Mouse (Mus musculus) forebrain, postnatal 0 days (tissue): ENCODE measurements around the gene Rai14. TPM values are rescaled to one million over a fixed set of nuclear protein-coding genes. Genes with fewer than 3 reads are reported as not detected.

Experiments used
- ATAC-seq: fragments of 200-750 bp; cut with Nextera tagmentation; 2 replicates; pipeline ENCODE4 v1.8.0; 2017; ENCODE audit warnings: mild to moderate bottlenecking, moderate library complexity
- DNase-seq: peaks from one replicate; pipeline ENCODE4 v3.0.0-alpha.2; 2015
- H3K27ac ChIP-seq: fragments of 300-500 bp; sonication (generic); 2 replicates; pipeline ENCODE4 v1.5.1; 2014; ENCODE audit warnings: low read depth, mild to moderate bottlenecking, antibody characterized with exemption, low read length, moderate library complexity, mixed read lengths
- H3K27me3 ChIP-seq: fragments of 300-500 bp; sonication (generic); 2 replicates; pipeline ENCODE4 v1.6.1; 2014; ENCODE audit warnings: mild to moderate bottlenecking, low read length, mixed read lengths; ENCODE audit not compliant: insufficient read depth
- H3K36me3 ChIP-seq: fragments of 300-500 bp; sonication (generic); 2 replicates; pipeline ENCODE4 v1.6.1; 2014; ENCODE audit warnings: mild to moderate bottlenecking, moderate library complexity; ENCODE audit not compliant: insufficient read depth
- H3K4me1 ChIP-seq: fragments of 300-500 bp; sonication (generic); 2 replicates; pipeline ENCODE4 v1.6.1; 2014; ENCODE audit warnings: antibody characterized with exemption; ENCODE audit not compliant: insufficient read depth
- H3K4me2 ChIP-seq: fragments of 300-500 bp; sonication (generic); 2 replicates; pipeline ENCODE4 v1.6.1; 2014; ENCODE audit warnings: low read depth, mild to moderate bottlenecking, moderate library complexity
- H3K4me3 ChIP-seq: fragments of 300-500 bp; sonication (generic); 2 replicates; pipeline ENCODE4 v1.5.1; 2014; ENCODE audit warnings: low read depth, low read length, mixed read lengths
- H3K9ac ChIP-seq: fragments of 300-500 bp; sonication (generic); 2 replicates; pipeline ENCODE4 v1.6.1; 2014; ENCODE audit warnings: mild to moderate bottlenecking
- H3K9me3 ChIP-seq: fragments of 300-500 bp; sonication (generic); 2 replicates; pipeline ENCODE4 v1.6.1; 2016; ENCODE audit warnings: low read length
- CTCF ChIP-seq: sonication (generic); IDR thresholded peaks from 2 replicates; pipeline ENCODE4 v1.5.1; 2016; ENCODE audit warnings: antibody characterized with exemption, control low read depth, low read depth
- WGBS: fragments of 180-500 bp; shearing (Covaris S2); extraction: QIAGEN DNeasy Blood & Tissue Kit; methylation state at CpG from one replicate; pipeline ENCODE4 v1.1.7; 2014; 5-methylcytosine and 5-hydroxymethylcytosine counted together
- polyA plus RNA-seq: library from polyadenylated mRNA; unstranded; fragments of >200 nt; fragmentation: Nextera tagmentation; extraction: Ambion mirVana; gene quantifications from 2 replicates; pipeline ENCODE4 v1.2.1, GENCODE M21; 2015
- total RNA-seq: library from RNA; depleted of rRNA; stranded (reverse); fragments of >200 nt; gene quantifications from 2 replicates; pipeline ENCODE4 v1.2.3, GENCODE M21; 2014; rRNA removed

The Rai14 gene
- total RNA-seq, result 11.7 and 12.7 TPM in 2 replicates
- polyA plus RNA-seq, result 5.2 and 5.5 TPM in 2 replicates

DNA sequence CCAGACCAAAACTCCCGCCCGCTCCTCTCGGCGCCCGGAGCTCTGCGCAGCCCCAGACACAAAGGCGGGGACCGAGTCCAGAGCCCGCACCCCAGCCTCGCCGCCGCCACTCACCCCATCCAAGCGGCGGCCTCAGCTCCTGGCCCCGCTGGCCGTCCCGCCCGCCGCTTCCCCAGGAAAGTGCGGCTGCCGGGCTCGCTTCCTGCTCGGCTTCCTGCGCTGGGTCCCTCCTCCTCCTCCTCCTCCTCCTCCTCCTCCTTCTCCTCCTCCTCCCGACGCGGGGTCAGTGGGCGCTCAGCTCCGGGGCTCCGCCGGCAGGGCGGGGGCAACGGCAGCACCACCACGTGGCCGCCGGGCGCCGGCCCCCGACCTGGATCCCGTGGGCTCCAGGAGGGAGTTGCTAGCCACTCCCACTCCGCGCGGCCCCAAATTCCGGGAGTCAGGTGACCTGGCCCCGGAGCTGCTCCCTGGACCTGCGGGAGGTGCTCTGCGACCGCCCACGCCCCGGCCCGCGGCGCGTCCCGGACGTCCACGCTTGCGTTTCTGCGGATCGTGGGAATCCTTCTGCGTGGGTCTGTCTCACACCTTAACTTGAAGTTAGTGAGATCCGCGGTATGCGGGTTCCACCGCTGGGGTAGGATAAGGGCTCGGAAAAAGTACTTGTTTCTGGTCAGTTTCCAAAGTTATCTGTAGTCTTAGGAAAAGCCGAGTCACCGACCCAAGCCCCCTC is at the start of gene Rai14:
Gene Rai14, minus strand, starts transcription at position 216 of the 730 bp plus-strand sequence.
- Histone ChIP-seq H3K4me2 (peak within 1 kb of the TSS; percentile 99), H3K9ac (peak within 1 kb of the TSS; percentile 70), H3K4me1 (no peaks in the 10 kb centered on the region), H3K9me3 (peaks cover 8% of the 10 kb centered on the region), H3K36me3 (no peaks in the 10 kb centered on the region), H3K27me3 (no peaks in the 10 kb centered on the region), H3K4me3 (peak within 1 kb of the TSS; percentile 75), H3K27ac (peak within 1 kb of the TSS; percentile 57)
- under 1% methylated on average over 52 of the region's 68 CpGs for WGBS
- ATAC-seq (peak; percentile 66), DNase-seq (peak; percentile 48)
- peak; percentile 24; the same call in 1 of the 2 replicates for TF ChIP-seq CTCF

DNA sequence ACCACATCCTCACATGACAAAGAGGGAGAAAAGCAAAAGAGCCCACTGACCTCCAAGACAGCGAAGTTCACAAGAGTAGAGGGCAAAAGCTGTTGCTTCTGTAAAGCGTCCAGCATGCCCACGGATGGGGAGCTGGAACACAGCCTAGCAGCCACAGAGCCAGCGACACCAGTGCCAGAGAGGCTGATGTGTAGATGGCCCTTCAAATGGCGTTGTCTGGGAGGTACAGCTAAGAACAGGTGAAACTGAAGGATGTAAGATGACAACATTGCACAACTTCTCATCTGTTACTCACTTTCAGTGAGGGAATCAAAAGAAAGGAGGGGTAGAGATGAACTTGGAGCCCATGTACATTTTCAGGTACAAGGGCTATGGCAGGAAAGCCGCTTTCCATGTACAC is 47.0 kb upstream of the Rai14 start:
- Histone ChIP-seq H3K4me3 (no peak overlapping the region), H3K36me3 (no peaks in the 10 kb centered on the region), H3K4me2 (no peak overlapping the region), H3K9me3 (no peaks in the 10 kb centered on the region), H3K9ac (no peak overlapping the region), H3K4me1 (no peaks in the 10 kb centered on the region), H3K27me3 (no peaks in the 10 kb centered on the region), H3K27ac (no peak overlapping the region)
- TF ChIP-seq CTCF, result no peak
- 89% methylated on average over 6 of the region's 6 CpGs for WGBS
- no peak for DNase-seq
- ATAC-seq, result no peak

DNA sequence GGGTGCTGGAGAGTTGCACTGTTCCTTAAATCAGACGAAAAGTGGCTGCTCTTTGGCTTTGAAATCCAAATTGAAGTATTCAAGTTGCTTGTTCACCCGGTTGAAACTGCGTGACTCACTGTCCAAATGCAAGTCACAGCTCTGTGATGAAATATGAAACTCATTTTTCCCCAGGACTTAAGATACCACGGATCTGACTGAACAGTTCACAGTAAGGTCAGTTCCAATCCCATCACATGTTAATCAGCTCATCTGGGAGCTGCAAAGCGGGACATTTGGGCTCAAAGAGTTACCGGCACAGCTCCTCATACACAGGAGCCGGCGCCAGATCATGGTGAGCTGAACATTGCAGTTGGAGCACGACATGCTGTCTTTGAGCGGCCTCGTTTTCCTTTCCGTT is 45.6 kb upstream of the Rai14 start:
- H3K4me2 ChIP-seq, result no peak overlapping the region
- H3K27me3 ChIP-seq, result no peaks in the 10 kb centered on the region
- no peak for DNase-seq
- no peak overlapping the region for H3K9ac ChIP-seq
- no peaks in the 10 kb centered on the region for H3K4me1 ChIP-seq
- WGBS, result 81% methylated on average over 12 of the region's 12 CpGs
- no peaks in the 10 kb centered on the region for H3K9me3 ChIP-seq
- no peak for ATAC-seq
- no peaks in the 10 kb centered on the region for H3K36me3 ChIP-seq
- TF ChIP-seq CTCF, result no peak
- H3K27ac ChIP-seq, result no peak overlapping the region
- no peak overlapping the region for H3K4me3 ChIP-seq

DNA sequence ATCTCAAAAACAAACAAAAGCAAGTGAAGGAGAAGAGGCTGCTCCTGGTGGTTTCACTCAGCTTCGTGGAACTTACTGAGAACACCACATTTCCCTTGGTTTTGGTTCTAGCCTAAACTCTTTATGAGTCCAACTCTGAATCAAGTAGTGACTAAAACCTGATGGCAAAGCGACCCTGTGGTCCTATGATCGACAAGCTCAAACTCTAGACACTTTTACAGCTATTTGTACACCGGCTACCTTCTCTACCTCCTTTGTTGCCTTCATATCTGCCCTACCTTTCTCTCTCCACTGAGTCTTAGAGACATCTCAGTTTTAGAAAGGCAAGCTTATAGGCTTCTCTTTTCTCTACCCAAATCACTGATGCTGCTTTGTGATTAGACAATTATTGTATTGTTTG is 45.0 kb upstream of the Rai14 start:
- no peaks in the 10 kb centered on the region for H3K36me3 ChIP-seq
- ATAC-seq, result no peak
- DNase-seq, result no peak
- no peak overlapping the region for H3K4me3 ChIP-seq
- 94% methylated on average over 4 of the region's 4 CpGs for WGBS
- H3K4me2 ChIP-seq, result no peak overlapping the region
- H3K27ac ChIP-seq, result no peak overlapping the region
- H3K4me1 ChIP-seq, result no peaks in the 10 kb centered on the region
- no peak for TF ChIP-seq CTCF
- no peak overlapping the region for H3K9ac ChIP-seq
- H3K9me3 ChIP-seq, result no peaks in the 10 kb centered on the region
- H3K27me3 ChIP-seq, result no peaks in the 10 kb centered on the region

DNA sequence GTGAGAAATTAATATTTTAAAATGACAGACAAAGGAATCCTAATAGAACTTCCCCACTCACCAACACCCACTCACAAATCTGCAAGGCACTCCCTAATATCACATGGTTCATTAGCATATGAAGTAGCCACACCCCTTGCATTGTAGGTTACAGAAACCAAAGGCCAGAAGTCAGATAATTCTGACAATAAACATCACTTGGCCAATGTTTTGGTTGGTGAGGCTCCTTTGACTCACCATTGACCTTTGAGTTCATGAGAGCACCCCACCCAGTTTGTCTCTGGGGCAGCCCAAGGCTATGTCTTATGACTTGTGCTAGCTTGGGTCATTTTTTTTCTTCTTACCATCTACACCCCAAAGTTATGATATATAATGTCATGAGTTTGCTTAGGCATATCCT is 44.4 kb upstream of the Rai14 start:
- Histone ChIP-seq H3K9ac (no peak overlapping the region), H3K4me2 (no peak overlapping the region), H3K4me1 (no peaks in the 10 kb centered on the region), H3K36me3 (no peaks in the 10 kb centered on the region), H3K27ac (no peak overlapping the region), H3K4me3 (no peak overlapping the region), H3K27me3 (no peaks in the 10 kb centered on the region), H3K9me3 (no peaks in the 10 kb centered on the region)
- DNase-seq (no peak), ATAC-seq (no peak)
- TF ChIP-seq CTCF, result no peak

DNA sequence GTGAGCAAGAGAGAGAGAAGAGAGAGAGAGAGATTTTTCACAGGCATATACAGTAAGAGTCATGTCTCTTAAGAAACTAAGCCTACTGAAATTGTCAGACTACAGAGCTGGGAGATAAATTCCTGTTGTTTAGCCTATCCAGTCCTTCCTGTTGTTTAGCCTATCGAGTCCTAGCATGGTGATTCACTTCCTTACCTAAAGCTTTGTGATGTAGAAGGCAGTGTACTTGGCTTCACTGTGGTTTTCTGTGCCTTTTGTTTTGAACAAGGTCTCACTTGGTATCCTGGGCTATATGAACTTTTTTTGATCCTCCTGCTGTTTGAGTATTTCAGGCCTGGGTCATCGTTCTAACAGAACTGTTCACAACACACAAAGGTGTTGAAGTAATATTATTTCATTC is 36.7 kb upstream of the Rai14 start:
- no peak for DNase-seq
- Histone ChIP-seq H3K4me2 (no peak overlapping the region), H3K9ac (no peak overlapping the region), H3K9me3 (no peaks in the 10 kb centered on the region), H3K4me3 (no peak overlapping the region), H3K27ac (no peak overlapping the region), H3K4me1 (peaks cover 6% of the 10 kb centered on the region; the same call in 1 of the 2 replicates), H3K36me3 (no peaks in the 10 kb centered on the region), H3K27me3 (no peaks in the 10 kb centered on the region)
- WGBS, result 90% methylated on average over 2 of the region's 2 CpGs
- TF ChIP-seq CTCF, result no peak
- no peak for ATAC-seq

DNA sequence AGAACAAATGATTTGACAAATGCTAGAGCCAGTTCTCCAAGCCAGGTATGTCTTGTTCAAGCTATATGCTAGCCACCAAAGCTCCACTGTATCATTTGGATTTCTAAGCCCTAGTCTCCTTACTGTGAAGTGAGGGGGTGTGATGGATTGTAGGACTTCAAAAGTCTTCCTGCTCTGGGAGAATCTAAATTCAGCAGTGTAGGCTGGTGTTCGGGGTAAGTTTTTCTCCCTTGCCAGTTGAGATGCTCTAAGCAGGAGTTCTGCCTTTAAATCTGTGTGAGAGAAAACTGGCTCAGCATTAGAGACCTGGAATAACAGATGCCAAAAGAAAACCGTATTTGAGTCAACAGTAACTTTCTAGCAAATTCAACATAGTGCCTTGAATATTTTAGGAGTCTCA is 35.9 kb upstream of the Rai14 start:
- Histone ChIP-seq H3K9me3 (no peaks in the 10 kb centered on the region), H3K27me3 (no peaks in the 10 kb centered on the region), H3K27ac (no peak overlapping the region), H3K9ac (no peak overlapping the region), H3K36me3 (no peaks in the 10 kb centered on the region), H3K4me2 (no peak overlapping the region), H3K4me1 (peaks cover 6% of the 10 kb centered on the region; the same call in 1 of the 2 replicates), H3K4me3 (no peak overlapping the region)
- TF ChIP-seq CTCF, result no peak
- WGBS, result 67% methylated on average over 2 of the region's 2 CpGs
- DNase-seq (no peak), ATAC-seq (no peak)
